Mouse (Mus musculus): ENCODE results near the gene Sash1. TPM values are rescaled to one million over a fixed set of nuclear protein-coding genes. Genes with fewer than 3 reads are reported as not detected.

Sash1 gene
- total RNA-seq, 2 experiments from 2014 or later, result 53.8 to 63.6 TPM

DNA sequence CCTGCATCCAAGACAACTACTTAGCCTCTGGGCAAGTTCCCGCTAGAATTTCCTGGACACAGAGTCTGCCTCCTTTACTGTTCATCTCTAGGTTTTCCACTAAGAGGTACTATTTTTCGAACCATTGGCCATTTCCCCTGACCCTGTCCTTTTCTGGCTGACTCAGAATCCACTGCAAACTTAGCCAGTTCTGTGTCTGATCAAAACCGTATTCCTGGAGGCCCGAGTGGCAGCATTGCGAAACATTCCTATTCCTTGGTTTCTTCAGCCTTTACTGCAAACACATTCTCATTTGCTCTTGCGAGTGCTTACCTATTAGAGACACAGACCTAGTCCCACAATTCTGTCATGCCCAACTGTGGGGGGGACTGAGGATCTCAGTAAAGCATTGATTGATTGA is 17.2 kb upstream of the Sash1 start:
- DNase-seq, result no peak
- intact Hi-C loops (cut with DNase I), result no loop called here

- no peak for DNase-seq
- intact Hi-C loops (cut with DNase I), result no loop called here
These were observed 16.5 kb upstream of the Sash1 start for GRCm38 (mm10) chr10:8902412-8902811.

DNA sequence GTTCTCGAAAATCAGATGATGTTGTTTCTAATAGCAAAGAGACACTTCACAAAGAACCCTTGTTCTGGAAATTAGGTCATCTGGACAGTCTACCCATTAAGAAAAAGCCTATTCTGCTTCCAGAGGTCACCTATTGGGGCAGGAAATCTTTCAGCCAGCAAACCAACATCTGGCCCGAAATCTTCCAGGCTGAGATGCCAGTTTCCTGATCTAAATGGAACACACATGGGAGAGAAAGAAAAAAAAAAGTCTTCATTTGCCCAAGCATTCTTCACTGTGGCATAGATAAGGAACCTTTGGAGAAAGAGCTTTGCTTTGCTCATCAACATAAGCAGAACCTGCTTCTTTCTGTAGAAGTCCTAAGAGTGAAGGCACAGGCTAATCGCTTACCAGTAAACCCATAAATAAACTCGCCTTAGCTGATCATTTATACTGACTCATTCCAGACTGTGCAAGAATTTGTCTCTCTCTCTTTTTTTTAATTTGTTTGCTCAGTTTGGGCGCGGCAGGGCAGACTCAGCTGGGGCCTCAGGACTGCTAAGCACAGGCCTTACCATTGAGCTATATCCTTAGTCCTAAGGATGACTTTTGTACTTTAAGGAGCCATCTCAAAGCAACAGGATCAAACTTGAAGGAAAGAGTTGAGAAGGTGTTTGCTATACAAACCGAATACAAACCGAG is 13.1 kb upstream of the Sash1 start:
- intact Hi-C loops (cut with DNase I), result no loop called here
- no peak for DNase-seq

DNA sequence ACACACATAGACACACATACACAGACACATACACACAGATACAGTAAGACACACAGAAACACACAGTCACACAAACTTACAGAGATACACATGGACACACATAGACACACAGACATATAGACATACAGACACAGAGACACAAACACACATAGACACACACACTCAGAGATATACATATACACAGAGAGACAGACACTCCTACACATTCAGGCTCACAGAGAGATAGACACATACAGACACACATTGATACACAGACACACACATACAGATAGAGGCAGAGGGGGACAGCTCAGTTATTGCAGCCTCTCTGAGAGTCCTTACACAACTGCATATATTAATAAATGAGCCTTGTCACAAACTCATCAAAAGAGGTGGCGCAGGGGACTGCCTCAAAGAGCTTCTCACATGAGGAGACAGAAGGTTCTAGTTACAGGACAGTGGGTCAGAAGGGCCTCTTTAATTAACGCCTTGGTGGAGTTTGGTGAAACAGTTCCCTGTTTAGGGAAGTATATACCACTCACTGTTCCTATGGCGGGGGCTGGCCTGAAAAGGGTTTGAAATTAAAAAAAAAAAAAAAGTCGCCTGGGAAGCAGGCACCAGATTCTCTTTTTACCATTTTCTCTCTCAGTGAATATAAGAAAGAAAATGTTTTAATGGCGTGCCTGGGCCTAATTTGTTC is 12.4 kb upstream of the Sash1 start:
- no peak for DNase-seq
- intact Hi-C loops (cut with DNase I), result no loop called here

DNA sequence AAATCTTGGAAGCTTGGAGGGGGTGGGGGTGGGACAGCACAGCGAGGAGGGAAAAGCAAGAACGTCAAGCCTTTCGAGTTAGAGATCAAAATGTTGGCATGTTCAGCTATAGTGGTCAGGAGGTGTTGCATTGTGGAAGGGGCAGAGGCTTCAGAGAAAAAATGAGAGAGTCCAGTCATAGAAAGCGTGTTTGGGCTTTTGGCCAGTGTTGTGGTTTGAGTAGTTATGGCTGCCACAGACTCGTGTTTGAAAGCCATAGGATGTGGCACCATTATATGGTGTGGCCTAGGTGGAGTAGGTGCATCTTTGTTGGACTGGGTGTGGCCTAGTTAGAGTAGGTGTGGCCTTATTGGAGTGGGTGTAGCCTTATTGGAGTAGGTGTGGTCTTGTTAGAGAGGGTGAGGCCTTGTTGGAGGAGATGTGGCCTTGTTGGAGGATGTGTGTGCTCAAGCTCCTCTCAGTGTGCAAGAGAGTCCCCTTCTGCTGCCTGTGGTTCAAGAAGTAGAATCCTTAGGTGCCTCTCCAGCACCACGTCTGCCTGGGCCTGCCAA is 9.2 kb upstream of the Sash1 start:
- DNase-seq, result no peak
- intact Hi-C loops (cut with DNase I), result no loop called here

- intact Hi-C loops (cut with DNase I), result no loop called here
- DNase-seq, result no peak
These were observed 4.6 kb upstream of the Sash1 start for GRCm38 (mm10) chr10:8890511-8890910.

- DNase-seq, result no peak
- intact Hi-C loops (cut with DNase I), result no loop called here
These were observed 3.5 kb upstream of the Sash1 start for GRCm38 (mm10) chr10:8889341-8889740.

GRCm38 (mm10) chr10:8886528-8886854 is 621 bp upstream of the Sash1 start:
- DNase-seq, result no peak
- intact Hi-C loops (cut with DNase I), result loop anchor here (2.0 kb wide), 1 partner anchor 20 kb away; no protein-coding TSS in a partner anchor

DNA sequence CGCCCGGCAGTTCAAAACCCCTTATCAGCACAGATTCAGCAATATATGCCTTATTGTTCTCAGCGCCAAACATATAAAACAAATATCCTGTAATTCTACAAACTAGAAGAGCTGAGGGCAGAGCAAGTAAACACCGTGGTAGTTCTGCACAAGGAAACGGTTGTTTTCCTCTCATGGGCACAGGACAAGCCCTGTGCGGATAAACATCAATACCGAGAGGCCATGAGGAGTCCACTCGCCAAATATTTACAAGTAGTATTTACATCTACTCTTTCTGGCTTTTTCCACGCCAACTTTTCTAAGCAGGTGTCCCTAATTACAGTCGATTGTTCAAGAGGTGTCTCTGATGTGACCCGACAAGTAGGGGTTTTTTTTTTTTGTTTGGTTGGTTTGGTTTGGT is 669 bp downstream of the Sash1 start:
- intact Hi-C loops (cut with DNase I), result no loop called here
- DNase-seq, result no peak

DNA sequence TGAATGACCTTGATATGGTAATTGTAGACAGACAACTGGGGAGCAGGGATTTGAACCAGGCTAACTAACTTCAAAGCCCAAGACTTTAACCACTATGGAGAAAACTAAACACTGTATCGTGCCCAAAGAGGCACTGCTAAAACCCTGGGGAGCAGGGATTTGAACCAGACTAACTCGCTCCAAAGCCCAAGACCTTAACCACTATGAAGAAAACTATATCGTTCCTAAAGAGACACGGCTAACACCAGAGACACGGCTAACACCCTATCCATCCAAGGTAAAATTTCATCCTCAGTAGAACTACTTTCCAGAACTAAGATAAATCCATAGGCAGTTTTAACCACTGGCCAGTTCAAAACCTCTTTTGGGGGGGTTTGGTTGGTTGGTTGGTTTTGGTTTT is 1.3 kb downstream of the Sash1 start:
- no peak for DNase-seq
- intact Hi-C loops (cut with DNase I), result loop anchor here (5.0 kb wide), 1 partner anchor 52 kb away; no protein-coding TSS in a partner anchor

DNA sequence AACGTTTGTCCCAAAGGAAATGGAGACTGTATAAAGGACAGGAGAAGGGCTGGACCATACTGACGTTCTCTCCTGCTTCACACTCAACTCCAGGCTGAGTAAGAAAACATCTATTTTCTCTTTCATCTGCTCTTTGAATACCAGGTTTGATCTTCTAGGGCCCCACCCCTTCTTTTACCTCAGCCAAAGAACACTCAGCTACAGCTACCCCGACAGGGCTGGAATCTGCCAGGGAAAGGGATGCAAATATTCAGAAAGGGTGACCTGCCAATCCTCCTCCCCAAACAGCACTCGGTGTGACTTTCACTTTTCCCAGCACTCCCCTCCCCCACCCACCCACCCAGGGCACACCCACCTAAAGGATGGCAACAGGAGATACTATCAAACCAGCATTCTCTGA is 2.2 kb downstream of the Sash1 start:
- intact Hi-C loops (cut with DNase I), result loop anchor here (5.0 kb wide), 1 partner anchor 51 kb away; no protein-coding TSS in a partner anchor
- DNase-seq, result no peak

GRCm38 (mm10) chr10:8881736-8882135 is 4.1 kb downstream of the Sash1 start:
- no peak for DNase-seq
- intact Hi-C loops (cut with DNase I), result loop anchor here (5.0 kb wide), 1 partner anchor 49 kb away; no protein-coding TSS in a partner anchor

DNA sequence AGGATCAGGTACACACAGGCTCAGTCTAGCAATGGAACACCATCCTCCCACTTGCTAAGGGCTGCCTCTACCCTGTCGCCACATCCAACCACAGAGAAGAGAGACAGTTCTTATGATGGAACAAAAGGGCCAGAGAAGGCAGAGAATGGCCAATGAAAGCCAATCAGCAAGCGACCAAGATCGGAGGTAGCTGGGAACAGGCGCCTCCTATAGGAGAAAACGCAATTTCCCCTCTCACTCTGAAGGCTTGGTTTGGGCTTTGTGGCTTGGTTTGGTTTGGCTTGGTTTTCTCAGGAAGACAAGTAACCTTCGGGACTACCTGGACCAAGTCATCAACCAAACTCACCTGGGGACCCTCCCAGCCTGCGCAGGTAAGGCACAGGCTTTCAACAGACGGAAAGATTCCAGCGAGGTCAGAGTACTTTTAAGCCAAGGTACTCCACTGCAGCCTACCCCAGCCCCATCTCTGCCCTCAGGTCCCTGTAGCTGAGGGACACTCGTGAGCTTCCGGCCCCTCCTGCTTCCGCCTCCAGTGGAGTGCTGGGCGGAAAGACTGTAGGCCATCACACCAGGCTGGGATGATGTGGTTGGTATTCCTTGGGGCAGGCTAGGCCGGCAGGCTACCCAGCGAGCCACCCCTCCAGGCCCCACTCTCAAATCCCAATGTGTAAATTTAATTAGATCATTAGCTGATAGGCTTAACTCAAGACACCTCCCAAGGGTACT is 4.8 kb downstream of the Sash1 start:
- no peak for DNase-seq
- intact Hi-C loops (cut with DNase I), result loop anchor here (5.0 kb wide), 1 partner anchor 49 kb away; no protein-coding TSS in a partner anchor

- no peak for DNase-seq
- intact Hi-C loops (cut with DNase I), result no loop called here
These were observed 7.0 kb downstream of the Sash1 start for GRCm38 (mm10) chr10:8878824-8879223.

DNA sequence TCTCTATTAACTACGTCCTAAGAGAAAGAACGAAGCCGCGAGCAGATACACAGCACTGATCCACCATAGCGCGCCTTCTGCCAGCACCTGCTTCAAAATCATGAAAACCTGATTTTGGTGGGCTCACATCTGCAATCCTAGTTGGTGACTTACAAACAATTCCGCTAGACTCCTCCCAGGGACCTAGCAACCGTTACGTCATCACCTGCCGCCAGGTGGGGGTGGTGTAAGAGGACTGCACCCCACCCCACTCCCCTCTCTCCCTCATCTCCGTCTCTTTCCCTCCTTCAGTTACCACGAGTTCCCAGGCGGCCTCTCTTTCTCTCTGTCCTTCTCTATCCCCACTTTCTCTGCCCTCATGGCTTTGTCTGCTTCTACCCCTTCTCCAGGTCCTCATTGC is 7.5 kb downstream of the Sash1 start:
- intact Hi-C loops (cut with DNase I), result no loop called here
- DNase-seq, result no peak

- intact Hi-C loops (cut with DNase I), result no loop called here
- DNase-seq, result peak in 1 of 2 experiments; percentile 27
These were observed 12.1 kb downstream of the Sash1 start for GRCm38 (mm10) chr10:8873631-8874370.

DNA sequence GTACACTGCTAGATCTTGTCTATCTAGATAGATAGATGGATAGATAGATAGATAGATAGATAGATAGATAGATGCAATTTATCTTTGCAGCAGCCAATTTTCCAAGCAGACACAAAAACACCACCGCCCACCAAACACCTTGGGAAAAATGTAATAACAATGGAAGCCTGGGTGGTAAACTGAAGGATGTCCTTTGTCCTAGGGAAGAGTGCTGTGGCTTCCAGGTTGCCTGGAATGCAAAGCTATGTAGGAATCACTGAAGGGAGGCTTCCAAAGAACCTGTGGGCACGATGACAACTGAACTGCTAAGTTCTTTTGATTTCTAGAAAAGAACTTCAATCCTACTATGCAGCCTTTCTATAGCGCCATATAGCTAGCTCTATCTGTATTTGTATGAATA is 13.1 kb downstream of the Sash1 start:
- no peak for DNase-seq
- intact Hi-C loops (cut with DNase I), result no loop called here

GRCm38 (mm10) chr10:8871935-8872334 is 13.9 kb downstream of the Sash1 start:
- no peak for DNase-seq
- intact Hi-C loops (cut with DNase I), result no loop called here

GRCm38 (mm10) chr10:8870368-8870767 is 15.5 kb downstream of the Sash1 start:
- peak; percentile 47 to 54 for DNase-seq
- intact Hi-C loops (cut with DNase I), result no loop called here

- DNase-seq, result peak; percentile 74 to 79
- intact Hi-C loops (cut with DNase I), result loop anchor here (2.0 kb wide), 1 partner anchor 43 kb away; no protein-coding TSS in a partner anchor
These were observed 19.7 kb downstream of the Sash1 start for GRCm38 (mm10) chr10:8866062-8866642.

All from heart, postnatal 10 days (tissue).